Mouse (Mus musculus) c-Kit-positive CD71-positive TER-119-positive erythroid progenitor cells, embryonic 14.5 days (primary cell): ENCODE results near the gene Olfr287.

Source experiments
- DNase-seq: peaks from one replicate; pipeline ENCODE4 v3.0.0-alpha.2; 2013; ENCODE audit warnings: low spot score

The Olfr287 gene

GRCm38 (mm10) chr15:98220877-98221276, at the start of gene Olfr287, which contains the start of gene Gm44579:
TSS of gene Olfr287 (minus strand) at chr15:98221056.
TSS of gene Gm44579 (minus strand) at chr15:98220977.
- DNase-seq, result no peak

DNA sequence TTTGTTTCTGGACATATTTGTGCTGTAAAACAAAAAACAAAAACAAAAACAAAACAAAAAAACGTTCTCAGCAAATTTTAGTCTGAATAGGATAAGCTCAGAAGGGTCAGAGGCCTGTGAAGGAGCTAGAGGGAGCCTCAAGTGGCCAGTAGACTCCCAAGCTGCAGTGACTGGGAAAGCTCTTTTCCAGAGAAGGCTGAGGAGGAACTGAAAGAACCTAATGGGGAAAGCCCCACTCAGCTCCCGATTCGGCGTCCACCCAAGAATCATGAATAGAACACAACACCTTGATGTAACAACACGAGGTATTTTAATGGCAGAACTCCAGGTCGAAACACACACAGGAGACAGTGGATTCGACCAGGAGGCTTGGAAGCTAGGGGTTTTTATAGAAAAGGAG, 36.9 kb upstream of the Olfr287 start:
- DNase-seq, result no peak

GRCm38 (mm10) chr15:98257193-98257592, 36.3 kb upstream of the Olfr287 start, which contains the start of gene H1fnt:
TSS of gene H1fnt (minus strand) at chr15:98257293.
- no peak for DNase-seq

DNA sequence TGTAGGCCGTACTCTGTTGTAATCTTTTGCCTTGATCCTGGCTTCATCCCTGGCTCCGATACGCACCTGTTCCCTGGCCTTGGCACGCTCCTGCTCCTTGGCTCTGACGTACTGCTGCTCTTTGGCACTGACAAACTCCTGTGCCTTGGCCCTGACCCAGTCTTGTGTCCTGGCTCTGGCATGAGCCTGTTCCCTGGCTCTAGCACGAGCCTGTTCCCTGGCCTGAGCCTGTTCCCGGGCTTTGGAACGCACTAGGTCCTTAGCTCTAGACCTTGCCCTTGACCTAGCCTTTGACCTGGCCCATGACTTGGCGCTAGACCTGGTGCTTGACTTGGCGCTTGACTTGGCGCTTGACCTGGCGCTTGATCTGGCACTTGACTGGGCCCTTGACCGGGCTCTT, 35.4 kb upstream of the Olfr287 start:
- DNase-seq, result no peak

DNA sequence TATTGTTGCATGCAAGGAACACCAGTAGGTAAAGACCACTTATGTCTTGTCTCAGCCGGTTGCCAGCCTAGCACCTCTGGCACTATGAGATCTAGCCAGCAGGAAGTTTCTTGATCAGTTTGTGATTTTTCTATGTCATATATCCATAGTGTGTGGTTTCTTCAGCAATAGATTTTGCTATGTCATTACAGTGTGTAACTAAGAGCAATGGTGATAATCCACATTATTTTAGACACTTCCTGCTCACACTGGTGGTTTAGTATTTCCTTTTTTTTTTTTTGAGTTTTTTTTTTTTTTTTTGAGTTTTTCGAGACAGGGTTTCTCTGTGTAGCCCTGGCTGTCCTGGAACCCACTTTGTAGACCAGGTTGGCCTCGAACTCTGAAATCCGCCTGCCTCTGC, 14.6 kb upstream of the Olfr287 start:
- no peak for DNase-seq

DNA sequence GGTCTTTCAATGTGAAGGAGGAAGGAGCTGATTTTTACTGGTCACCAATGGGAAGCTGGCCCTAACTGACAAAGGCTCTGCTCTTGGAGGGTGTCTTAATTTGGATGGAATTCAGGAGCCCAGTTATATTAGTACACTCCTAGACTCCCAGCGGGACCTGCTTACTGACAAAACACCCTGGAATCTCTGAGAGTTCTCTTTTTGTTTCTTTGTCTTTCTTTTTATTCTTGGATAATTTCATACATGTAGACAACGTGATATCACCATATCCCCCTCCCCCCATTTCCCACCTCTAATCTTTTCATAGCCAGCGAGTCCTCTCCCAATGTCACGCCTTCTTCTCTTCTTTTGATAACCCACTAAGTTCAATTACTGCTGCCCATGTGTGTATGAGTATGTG, 13.5 kb upstream of the Olfr287 start, which contains the start of gene Olfr286:
TSS of gene Olfr286 (minus strand) at position 101 of the 400 bp plus-strand sequence.
- DNase-seq, result no peak

GRCm38 (mm10) chr15:98226096-98226495, 5.2 kb upstream of the Olfr287 start:
- no peak for DNase-seq

DNA sequence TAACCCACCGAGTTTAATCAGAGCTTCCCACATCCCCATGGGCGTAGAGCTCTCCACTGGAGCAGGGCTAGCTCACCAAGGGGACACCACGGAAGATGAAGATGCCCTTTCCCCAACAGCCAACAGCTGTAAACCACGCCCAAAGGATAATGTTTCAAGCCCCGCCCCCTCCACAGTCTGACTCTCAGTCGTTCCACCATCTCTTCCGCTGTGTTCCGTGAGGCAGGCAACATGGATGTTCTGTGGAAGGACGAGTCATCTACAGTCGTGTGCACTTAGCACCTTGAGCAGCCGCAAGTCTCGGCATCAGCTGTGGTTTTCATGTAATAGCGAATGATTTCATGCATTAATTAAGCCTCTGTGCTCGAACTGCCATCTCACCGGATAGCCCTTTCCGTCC, 4.8 kb upstream of the Olfr287 start:
- no peak for DNase-seq

DNA sequence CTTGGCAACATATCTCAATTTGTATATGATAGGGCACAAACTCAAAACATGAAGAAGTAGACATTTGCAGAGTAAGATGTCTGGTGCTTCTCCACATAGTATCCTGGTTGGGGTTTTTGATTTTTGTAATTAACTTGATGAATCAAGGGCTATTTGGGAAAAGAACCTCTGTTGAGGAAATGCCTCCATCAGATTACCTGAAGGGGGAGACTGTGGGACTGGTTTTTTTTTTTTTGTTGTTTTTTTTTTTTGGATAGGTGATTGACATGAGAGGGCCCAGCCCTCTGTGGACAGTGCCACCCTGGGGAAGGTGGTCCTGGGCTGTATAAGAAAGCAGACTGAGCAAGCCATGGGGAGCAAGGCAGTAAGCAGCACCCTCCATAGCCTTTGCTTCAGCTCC, 1.5 kb upstream of the Olfr287 start:
- no peak for DNase-seq

GRCm38 (mm10) chr15:98214130-98214529, 6.7 kb downstream of the Olfr287 start:
- DNase-seq, result no peak

GRCm38 (mm10) chr15:98213336-98213870, 7.5 kb downstream of the Olfr287 start:
- DNase-seq, result no peak

DNA sequence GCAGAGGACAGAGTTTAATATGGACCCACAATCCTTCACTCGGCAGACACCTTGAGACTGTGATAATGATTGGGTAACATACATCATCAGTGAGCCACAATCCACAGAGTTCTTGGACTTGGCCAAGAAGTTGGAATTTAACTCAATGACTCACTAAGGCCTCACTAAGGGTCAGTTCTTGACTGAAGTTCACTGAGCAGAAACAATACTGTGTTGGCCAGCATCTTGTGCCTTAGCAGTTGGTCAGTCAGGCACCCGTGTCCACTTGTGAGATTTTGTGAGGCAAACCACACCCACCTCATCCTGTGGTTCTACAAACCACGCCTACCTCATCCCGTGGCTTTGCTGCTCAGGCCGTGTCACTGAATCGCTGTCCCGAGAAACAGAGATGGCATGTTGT, 11.2 kb downstream of the Olfr287 start:
- DNase-seq, result no peak

- no peak for DNase-seq
Measured at GRCm38 (mm10) chr15:98195442-98195841, 25.4 kb downstream of the Olfr287 start, which contains the start of gene Olfr288. TSS of gene Olfr288 (minus strand) at chr15:98195542.

DNA sequence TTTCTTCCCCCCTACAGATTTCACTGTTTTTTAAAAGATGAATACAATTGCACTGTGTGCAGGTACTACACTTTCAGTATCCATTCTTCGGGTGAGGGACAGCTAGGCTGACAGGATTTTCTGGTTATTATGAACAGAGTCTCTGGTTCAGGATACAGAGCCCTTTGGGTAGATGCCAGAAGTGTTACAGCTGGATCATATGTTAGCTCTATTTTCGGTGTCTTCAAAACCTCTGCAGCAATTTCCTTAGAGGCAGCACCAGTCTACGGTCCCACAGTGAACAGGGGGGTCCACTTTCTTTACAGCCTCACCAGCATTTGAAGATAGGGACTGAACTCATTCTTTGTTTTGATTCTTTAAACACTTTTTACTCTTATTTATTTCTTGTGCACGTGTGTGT, 36.4 kb downstream of the Olfr287 start:
- DNase-seq, result no peak

DNA sequence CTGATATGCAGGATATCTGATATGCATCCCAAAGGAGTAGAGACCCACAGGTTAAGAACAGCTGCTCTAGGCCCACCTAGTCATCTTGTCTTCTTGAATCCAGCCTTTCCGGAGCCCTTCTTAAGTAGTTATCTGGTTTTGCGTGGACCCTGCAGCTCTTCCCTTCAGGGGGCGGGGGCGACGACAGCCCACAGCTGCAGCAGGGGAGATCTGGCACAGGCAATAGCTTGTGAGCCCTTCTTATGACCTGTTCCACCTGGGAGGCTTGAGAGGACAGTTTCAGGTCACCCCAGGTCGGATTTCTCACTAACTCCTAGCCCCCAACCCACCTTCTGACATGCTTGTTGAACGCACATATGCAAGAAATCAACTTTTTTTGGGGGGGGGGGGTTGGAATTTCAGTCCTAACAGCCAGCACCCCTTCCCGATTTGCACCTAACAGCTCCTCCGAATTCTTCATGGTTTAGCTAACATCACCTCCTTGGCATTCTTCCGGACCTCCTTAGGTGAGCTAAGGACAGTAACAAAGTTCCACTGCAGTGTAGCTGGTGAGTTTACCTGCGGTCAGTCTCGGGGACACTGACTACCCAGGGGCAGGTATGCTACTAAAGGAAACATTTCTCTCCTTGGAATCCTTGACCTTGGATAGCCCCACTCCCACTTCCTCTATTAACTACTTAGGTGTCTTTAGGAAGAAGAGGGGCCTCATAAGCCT, 38.8 kb downstream of the Olfr287 start:
- DNase-seq, result no peak

- peak; percentile 71 for DNase-seq
Measured at GRCm38 (mm10) chr15:98181132-98181711, 39.6 kb downstream of the Olfr287 start.

GRCm38 (mm10) chr15:98180567-98181131, 40.2 kb downstream of the Olfr287 start:
- no peak for DNase-seq

DNA sequence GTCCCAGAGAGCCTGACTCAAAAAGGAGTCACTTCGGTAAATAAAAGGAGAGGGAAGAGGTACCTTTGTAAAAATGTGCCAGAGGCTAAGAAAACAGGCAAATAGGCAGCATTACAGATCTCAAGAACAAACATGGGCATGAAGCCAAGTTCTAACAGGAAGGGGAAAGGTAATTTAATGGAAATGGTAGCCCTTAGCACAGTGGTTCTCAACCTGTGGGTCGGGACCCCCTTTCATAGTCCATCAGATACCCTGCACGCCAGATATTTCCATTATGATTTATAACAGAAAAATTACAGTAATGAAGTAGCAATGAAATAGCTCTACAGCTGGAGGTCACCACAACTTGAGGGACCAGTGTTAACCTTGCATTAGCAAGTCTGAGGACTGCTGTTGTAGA, 43.5 kb downstream of the Olfr287 start:
- no peak for DNase-seq

- DNase-seq, result peak; percentile 45
Measured at GRCm38 (mm10) chr15:98173821-98174220, 47.0 kb downstream of the Olfr287 start.

DNA sequence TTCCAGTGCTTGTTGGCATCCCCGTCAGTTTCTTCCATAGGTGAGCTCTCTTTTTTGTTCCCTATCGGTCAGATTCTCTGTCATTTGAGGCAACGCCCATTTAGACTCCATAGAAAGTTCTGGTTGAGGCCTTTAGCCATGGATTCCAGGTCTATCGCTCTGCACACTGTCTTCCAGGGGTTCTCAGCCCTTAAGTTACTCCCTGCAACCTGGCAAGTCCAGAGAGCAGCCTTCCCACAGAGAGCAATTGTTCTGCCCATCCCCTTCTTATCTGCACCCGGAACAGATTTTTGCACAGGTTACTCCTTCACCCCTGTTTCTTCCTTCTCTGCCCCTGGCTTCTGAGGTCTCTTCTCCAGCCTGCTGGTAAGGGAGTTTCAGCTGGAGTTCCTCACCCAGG, 48.7 kb downstream of the Olfr287 start:
- DNase-seq, result no peak

DNA sequence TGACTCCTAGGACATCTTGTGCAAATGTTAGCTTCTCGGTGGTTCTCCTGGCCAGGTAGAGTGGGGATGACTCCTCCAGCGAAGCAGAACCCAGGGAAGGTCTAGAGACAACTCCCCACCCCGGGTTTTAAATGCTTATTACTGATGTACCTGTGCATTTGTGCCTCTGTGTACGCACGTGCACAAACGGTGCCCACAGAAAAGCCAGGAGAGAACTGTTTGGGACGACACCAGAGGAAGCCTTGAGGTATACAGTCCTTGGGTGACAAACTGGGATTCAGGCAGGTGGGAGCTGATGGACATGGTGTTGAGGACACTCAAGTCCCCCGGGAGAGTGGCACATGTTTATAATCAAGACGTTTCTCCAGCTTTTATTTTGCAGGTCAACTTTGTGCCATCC, 49.9 kb downstream of the Olfr287 start:
- no peak for DNase-seq

DNA sequence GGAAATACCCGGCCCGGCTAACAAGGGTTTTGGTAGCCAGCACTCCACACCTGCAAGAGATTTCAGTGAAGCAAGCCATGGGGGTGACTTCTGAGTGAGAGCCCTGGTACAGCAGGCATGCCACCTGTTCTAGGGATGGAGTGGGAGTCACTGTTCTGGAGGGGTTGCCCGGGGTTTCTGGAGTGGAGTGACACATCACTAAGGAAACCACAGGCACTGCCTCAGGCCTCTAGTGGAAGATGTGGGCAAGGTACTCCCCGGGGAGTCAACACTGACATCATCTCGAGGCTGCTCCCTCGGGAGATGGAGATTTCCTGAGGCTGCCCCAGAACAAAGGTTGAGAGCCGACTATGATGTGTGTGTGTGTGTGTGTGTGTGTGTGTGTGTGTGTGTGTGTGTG, 50.5 kb downstream of the Olfr287 start:
- no peak for DNase-seq

GRCm38 (mm10) chr15:98168622-98169004, 52.2 kb downstream of the Olfr287 start:
- no peak for DNase-seq
